Mouse (Mus musculus) lung, embryonic 15.5 days (tissue): ENCODE results near the gene Bhlhe41. TPM values are rescaled to one million over a fixed set of nuclear protein-coding genes. Genes with fewer than 3 reads are reported as not detected.

Experiments
- ATAC-seq: fragments of 200-750 bp; cut with Nextera tagmentation; 2 replicates; pipeline ENCODE4 v1.8.0; 2017; ENCODE audit warnings: moderate number of reproducible peaks, borderline replicate concordance; ENCODE audit not compliant: low FRiP score, low TSS enrichment; ENCODE audit errors: extremely low read depth
- H3K27ac ChIP-seq: fragments of 300-500 bp; sonication (generic); 2 replicates; pipeline ENCODE4 v1.5.1; 2015; ENCODE audit warnings: moderate library complexity, mild to moderate bottlenecking, inconsistent platforms
- H3K27me3 ChIP-seq: fragments of 300-500 bp; sonication (generic); 2 replicates; pipeline ENCODE4 v1.6.1; 2015; ENCODE audit warnings: inconsistent platforms
- H3K36me3 ChIP-seq: fragments of 300-500 bp; sonication (generic); 2 replicates; pipeline ENCODE4 v1.6.1; 2015; ENCODE audit warnings: inconsistent platforms
- H3K4me1 ChIP-seq: fragments of 300-500 bp; sonication (generic); 2 replicates; pipeline ENCODE4 v1.6.1; 2015; ENCODE audit warnings: inconsistent platforms
- H3K4me2 ChIP-seq: fragments of 300-500 bp; sonication (generic); 2 replicates; pipeline ENCODE4 v1.6.1; 2015; ENCODE audit warnings: inconsistent platforms, mild to moderate bottlenecking, moderate library complexity
- H3K4me3 ChIP-seq: fragments of 300-500 bp; sonication (generic); 2 replicates; pipeline ENCODE4 v1.5.1; 2015; ENCODE audit warnings: mild to moderate bottlenecking, inconsistent platforms
- H3K9ac ChIP-seq: fragments of 300-500 bp; sonication (generic); 2 replicates; pipeline ENCODE4 v1.6.1; 2015; ENCODE audit warnings: inconsistent platforms
- H3K9me3 ChIP-seq: fragments of 300-500 bp; sonication (generic); 2 replicates; pipeline ENCODE4 v1.6.1; 2016; ENCODE audit warnings: inconsistent platforms
- WGBS: fragments of 180-500 bp; shearing (Covaris S2); methylation state at CpG from one replicate; pipeline ENCODE4 v1.1.7; 2015; 5-methylcytosine and 5-hydroxymethylcytosine counted together
- polyA plus RNA-seq: library from polyadenylated mRNA; unstranded; fragments of >200 nt; fragmentation: Nextera tagmentation; extraction: Ambion mirVana; gene quantifications from 2 replicates; pipeline ENCODE4 v1.2.1, GENCODE M21; 2015

The Bhlhe41 gene
- polyA plus RNA-seq, 1 experiment from 2014 or later = 0.74 TPM

- Histone ChIP-seq H3K27ac (no peak overlapping the region), H3K36me3 (no peaks in the 10 kb centered on the region), H3K4me1 (peaks cover 37% of the 10 kb centered on the region), H3K27me3 (peaks cover 63% of the 10 kb centered on the region), H3K4me2 (peak overlapping the region; percentile 100), H3K9me3 (no peaks in the 10 kb centered on the region), H3K9ac (peak overlapping the region; percentile 29), H3K4me3 (peak overlapping the region; percentile 58)
- peak; percentile 89 for ATAC-seq
- WGBS = under 1% methylated on average over 69 of the region's 69 CpGs
Observed at GRCm38 (mm10) chr6:145865886-145866851, 811 bp upstream of the Bhlhe41 start.

DNA sequence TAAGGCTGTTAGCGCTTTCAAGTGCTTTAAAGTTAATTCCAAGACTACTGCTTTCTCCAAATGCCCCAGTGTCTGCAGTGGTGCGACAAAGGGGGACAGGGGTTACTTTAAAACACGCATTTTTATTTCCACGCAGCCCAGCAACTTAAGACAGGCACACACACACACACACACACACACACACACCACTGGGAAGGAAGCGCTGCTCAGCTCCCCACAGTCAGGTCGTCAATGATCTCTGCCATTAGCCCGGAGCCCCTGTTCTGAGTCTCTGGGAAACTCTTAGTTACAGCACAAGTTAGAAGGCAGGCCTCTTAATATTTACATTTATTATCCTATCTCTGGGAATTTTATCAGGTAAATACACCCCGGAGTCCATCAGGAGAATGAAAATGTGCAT lies 1.2 kb downstream of the Bhlhe41 start:
- H3K4me1 ChIP-seq = peaks cover 37% of the 10 kb centered on the region
- ATAC-seq = no peak
- H3K4me2 ChIP-seq = peak overlapping the region; percentile 100
- peaks cover 69% of the 10 kb centered on the region for H3K27me3 ChIP-seq
- no peaks in the 10 kb centered on the region for H3K36me3 ChIP-seq
- H3K9ac ChIP-seq = no peak overlapping the region; the same call in 1 of the 2 replicates
- H3K27ac ChIP-seq = no peak overlapping the region
- H3K9me3 ChIP-seq = no peaks in the 10 kb centered on the region
- peak overlapping the region; percentile 58 for H3K4me3 ChIP-seq
- 2% methylated on average over 8 of the region's 8 CpGs for WGBS

GRCm38 (mm10) chr6:145863065-145863971 lies 2.0 kb downstream of the Bhlhe41 start:
- H3K4me3 ChIP-seq = peak overlapping the region; percentile 58
- ATAC-seq = peak; percentile 27; the same call in 1 of the 2 replicates

DNA sequence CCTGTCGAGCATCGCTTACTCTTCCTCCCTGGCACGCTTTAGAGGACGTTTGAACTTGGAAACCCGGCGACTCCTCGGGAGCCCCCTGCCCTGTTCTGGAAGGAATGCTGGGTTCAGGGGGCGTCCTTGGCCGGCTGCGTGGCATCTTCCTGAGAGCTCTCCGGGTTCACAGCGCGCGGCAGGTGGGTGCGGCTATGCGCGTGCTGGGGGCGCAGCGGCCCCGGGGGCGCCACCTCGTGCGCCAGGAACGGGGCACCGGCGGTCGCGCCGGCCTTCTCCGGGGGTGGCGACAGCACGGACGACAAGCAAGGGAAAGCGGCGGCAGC lies 2.7 kb downstream of the Bhlhe41 start:
- no peak overlapping the region for H3K27ac ChIP-seq
- no peaks in the 10 kb centered on the region for H3K36me3 ChIP-seq
- peak overlapping the region; percentile 31; the same call in 1 of the 2 replicates for H3K9ac ChIP-seq
- H3K4me1 ChIP-seq = peaks cover 37% of the 10 kb centered on the region
- peaks cover 64% of the 10 kb centered on the region for H3K27me3 ChIP-seq
- no peaks in the 10 kb centered on the region for H3K9me3 ChIP-seq
- H3K4me2 ChIP-seq = peak overlapping the region; percentile 100
- 1% methylated on average over 35 of the region's 35 CpGs for WGBS
- H3K4me3 ChIP-seq = peak overlapping the region; percentile 58
- no peak for ATAC-seq

More at GRCm38 (mm10) chr6:145863065-145863971, 2.0 kb downstream of the Bhlhe41 start:
- peak overlapping the region; percentile 100 for H3K4me2 ChIP-seq
- no peak overlapping the region for H3K27ac ChIP-seq
- peaks cover 37% of the 10 kb centered on the region for H3K4me1 ChIP-seq
- no peaks in the 10 kb centered on the region for H3K9me3 ChIP-seq
- peaks cover 69% of the 10 kb centered on the region for H3K27me3 ChIP-seq
- under 1% methylated on average over 94 of the region's 105 CpGs for WGBS
- H3K9ac ChIP-seq = peak overlapping the region; percentile 31
- no peaks in the 10 kb centered on the region for H3K36me3 ChIP-seq

DNA sequence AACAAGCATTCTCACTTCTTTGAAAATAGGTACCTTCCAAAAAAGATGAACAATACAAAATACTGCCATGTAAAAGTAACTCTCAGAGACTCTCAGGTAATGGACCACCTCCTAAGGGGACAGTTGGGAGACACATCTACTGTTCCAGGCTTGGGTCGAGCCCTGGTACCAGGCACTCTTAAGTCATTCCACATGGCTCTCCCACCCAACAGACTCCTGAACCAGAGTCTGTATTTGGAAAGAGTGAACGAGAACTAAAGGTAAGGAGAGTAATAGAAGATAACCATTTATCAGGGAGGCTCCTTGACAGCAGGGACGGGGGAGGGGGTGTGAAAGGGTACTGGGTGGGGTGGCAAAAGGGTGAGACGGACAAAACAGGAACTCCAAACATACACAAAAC lies 3.0 kb downstream of the Bhlhe41 start:
- Histone ChIP-seq H3K4me3 (peak overlapping the region; percentile 58), H3K9me3 (no peaks in the 10 kb centered on the region), H3K27me3 (peaks cover 60% of the 10 kb centered on the region), H3K4me1 (peaks cover 37% of the 10 kb centered on the region), H3K36me3 (no peaks in the 10 kb centered on the region), H3K9ac (no peak overlapping the region), H3K4me2 (peak overlapping the region; percentile 100), H3K27ac (no peak overlapping the region)
- 17% methylated on average over 4 of the region's 4 CpGs for WGBS
- ATAC-seq = no peak

GRCm38 (mm10) chr6:145861462-145862227 lies 3.7 kb downstream of the Bhlhe41 start:
- Histone ChIP-seq H3K4me1 (peaks cover 32% of the 10 kb centered on the region), H3K4me2 (0 out of 2 replicates have a peak overlapping the region, but pooled peaks have one; percentile 100), H3K27ac (no peak overlapping the region), H3K9me3 (no peaks in the 10 kb centered on the region), H3K36me3 (no peaks in the 10 kb centered on the region), H3K27me3 (peaks cover 54% of the 10 kb centered on the region), H3K4me3 (no peak overlapping the region), H3K9ac (no peak overlapping the region)
- no peak for ATAC-seq
- WGBS = 62% methylated on average over 9 of the region's 9 CpGs

DNA sequence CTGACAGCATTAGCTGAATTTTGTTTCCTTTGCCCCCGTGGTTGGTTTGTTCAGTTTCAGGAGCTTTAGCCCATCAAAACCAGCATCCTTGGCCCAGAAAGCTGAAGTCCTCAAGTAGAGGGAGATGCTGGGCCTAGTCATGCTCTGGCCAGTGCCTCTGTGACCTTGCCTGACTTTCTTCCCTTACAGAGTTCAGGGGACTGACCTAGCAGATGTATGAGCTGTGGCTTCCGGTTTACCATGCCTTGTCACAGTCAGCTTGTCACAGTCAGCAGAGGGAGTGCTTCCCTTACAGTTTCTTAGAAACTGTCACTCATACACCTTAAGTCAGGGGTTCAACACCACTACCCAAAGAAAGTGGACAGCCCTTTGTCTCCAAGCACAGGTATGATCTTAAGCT lies 5.0 kb downstream of the Bhlhe41 start:
- ATAC-seq = no peak
- no peaks in the 10 kb centered on the region for H3K36me3 ChIP-seq
- H3K9ac ChIP-seq = no peak overlapping the region
- H3K4me2 ChIP-seq = no peak overlapping the region
- peaks cover 32% of the 10 kb centered on the region for H3K4me1 ChIP-seq
- no peak overlapping the region for H3K27ac ChIP-seq
- no peaks in the 10 kb centered on the region for H3K9me3 ChIP-seq
- no peak overlapping the region for H3K4me3 ChIP-seq
- H3K27me3 ChIP-seq = peaks cover 41% of the 10 kb centered on the region
- WGBS = 38% methylated on average over 2 of the region's 2 CpGs

DNA sequence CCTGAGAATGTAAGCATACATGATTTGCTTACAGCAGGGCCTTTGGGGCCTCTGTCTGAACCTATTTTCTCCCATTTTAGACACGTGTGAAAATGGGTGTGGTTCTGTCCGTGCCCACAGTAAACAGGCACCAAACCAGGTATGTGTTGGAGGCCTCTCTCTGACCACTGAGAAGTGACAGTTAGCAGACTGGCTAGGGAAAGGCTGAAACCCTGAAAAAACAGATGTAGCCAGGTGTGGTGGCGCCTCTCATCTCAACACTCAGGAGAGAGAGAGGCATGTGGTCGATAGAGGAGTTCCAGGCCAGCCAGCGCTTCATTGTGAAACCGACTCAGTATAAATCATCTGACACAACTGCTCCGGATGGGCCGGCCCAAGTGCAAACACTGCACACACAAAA lies 6.9 kb downstream of the Bhlhe41 start:
- H3K9ac ChIP-seq = no peak overlapping the region
- H3K4me3 ChIP-seq = no peak overlapping the region
- 44% methylated on average over 8 of the region's 8 CpGs for WGBS
- peaks cover 21% of the 10 kb centered on the region for H3K27me3 ChIP-seq
- no peak overlapping the region for H3K4me2 ChIP-seq
- no peak for ATAC-seq
- H3K27ac ChIP-seq = no peak overlapping the region
- H3K9me3 ChIP-seq = no peaks in the 10 kb centered on the region
- peaks cover 19% of the 10 kb centered on the region for H3K4me1 ChIP-seq
- H3K36me3 ChIP-seq = no peaks in the 10 kb centered on the region

GRCm38 (mm10) chr6:145857428-145857827 lies 7.9 kb downstream of the Bhlhe41 start:
- 86% methylated on average over 7 of the region's 7 CpGs for WGBS
- no peak overlapping the region for H3K4me3 ChIP-seq
- no peak overlapping the region for H3K9ac ChIP-seq
- no peak overlapping the region for H3K4me2 ChIP-seq
- no peak overlapping the region for H3K27ac ChIP-seq
- ATAC-seq = no peak
- no peaks in the 10 kb centered on the region for H3K9me3 ChIP-seq
- peaks cover 13% of the 10 kb centered on the region for H3K4me1 ChIP-seq
- H3K27me3 ChIP-seq = peaks cover 11% of the 10 kb centered on the region
- no peaks in the 10 kb centered on the region for H3K36me3 ChIP-seq

DNA sequence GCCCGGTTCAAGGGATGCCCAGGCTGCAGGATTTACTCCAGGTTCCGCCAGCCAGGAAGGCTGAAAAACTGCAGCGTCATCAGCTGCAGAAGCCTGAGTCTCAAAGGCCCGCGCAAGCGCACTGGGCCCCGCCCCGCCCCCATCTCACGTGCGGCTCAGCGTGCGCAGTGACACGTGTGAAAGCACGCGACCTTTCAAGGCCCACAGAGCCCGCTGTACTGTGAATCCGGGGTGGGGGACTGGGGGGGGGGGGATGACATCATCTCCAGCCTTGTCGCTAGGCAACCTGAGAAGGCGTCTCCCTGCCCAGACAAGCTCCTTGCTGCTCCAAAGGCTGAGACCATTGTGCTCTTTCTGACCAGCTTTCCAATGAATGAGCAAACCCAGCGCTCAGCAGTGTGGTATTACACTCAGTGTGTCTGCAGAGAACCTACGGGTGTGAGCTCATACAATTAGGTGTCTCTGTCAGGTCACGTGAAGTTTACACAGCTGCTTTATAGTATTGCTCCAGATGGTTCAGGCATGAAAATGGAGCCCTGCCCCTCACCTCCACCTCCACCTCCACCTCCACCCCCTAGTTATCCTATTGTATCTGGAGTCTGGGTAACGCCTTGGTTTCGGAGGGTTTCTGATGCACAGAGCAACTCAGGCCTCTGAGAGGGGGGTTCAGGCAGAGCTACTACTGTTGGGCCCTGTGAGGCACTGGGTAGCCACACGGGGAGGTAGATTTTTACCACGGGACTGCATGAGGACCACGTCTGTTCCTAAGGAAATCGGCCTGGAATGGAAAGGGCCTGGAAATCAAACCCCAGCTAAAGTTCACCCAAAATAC lies 9.4 kb downstream of the Bhlhe41 start:
- H3K4me1 ChIP-seq = peaks cover 22% of the 10 kb centered on the region
- H3K4me2 ChIP-seq = peak overlapping the region; percentile 60
- no peaks in the 10 kb centered on the region for H3K9me3 ChIP-seq
- peak; percentile 89 for ATAC-seq
- H3K27ac ChIP-seq = 0 out of 2 replicates have a peak overlapping the region, but pooled peaks have one; percentile 2
- H3K9ac ChIP-seq = peak overlapping the region; percentile 17; the same call in 1 of the 2 replicates
- H3K4me3 ChIP-seq = peak overlapping the region; percentile 26
- no peaks in the 10 kb centered on the region for H3K36me3 ChIP-seq
- peaks cover 6% of the 10 kb centered on the region; the same call in 1 of the 2 replicates for H3K27me3 ChIP-seq
- WGBS = 9% methylated on average over 28 of the region's 28 CpGs
